Mouse (Mus musculus) stomach, postnatal 0 days (tissue): Measurements from ENCODE around the gene Kctd13. TPM values are rescaled to one million over a fixed set of nuclear protein-coding genes. Genes with fewer than 3 reads are reported as not detected.
"Not testable (repeated sequence)": the region's sequence is repeated elsewhere in the genome, so short reads cannot be mapped to it uniquely, and the experiment has no call there.

Experiments
- ATAC-seq: fragments of 200-750 bp; cut with Nextera tagmentation; 2 replicates; pipeline ENCODE4 v1.8.0; 2017; ENCODE audit not compliant: low FRiP score, low TSS enrichment
- DNase-seq: peaks from one replicate; pipeline ENCODE4 v3.0.0-alpha.2; 2016; ENCODE audit warnings: low spot score
- H3K27ac ChIP-seq: fragments of 300-500 bp; sonication (generic); replicated peaks from 2 replicates; pipeline ENCODE4 v1.5.1; 2014; ENCODE audit warnings: mild to moderate bottlenecking, control low read depth
- H3K27me3 ChIP-seq: fragments of 300-500 bp; sonication (generic); 2 replicates; pipeline ENCODE4 v1.6.1; 2014; ENCODE audit warnings: low read length; ENCODE audit not compliant: control insufficient read depth, insufficient read depth
- H3K36me3 ChIP-seq: fragments of 300-500 bp; sonication (generic); 2 replicates; pipeline ENCODE4 v1.6.1; 2014; ENCODE audit warnings: low read length, mixed read lengths; ENCODE audit not compliant: control insufficient read depth, insufficient read depth
- H3K4me1 ChIP-seq: fragments of 300-500 bp; sonication (generic); replicated peaks from 2 replicates; pipeline ENCODE4 v1.6.1; 2014; ENCODE audit warnings: antibody characterized with exemption; ENCODE audit not compliant: control insufficient read depth, insufficient read depth
- H3K4me2 ChIP-seq: fragments of 300-500 bp; sonication (generic); replicated peaks from 2 replicates; pipeline ENCODE4 v1.6.1; 2014; ENCODE audit warnings: low read depth, mild to moderate bottlenecking, control low read depth, moderate library complexity
- H3K4me3 ChIP-seq: fragments of 300-500 bp; sonication (generic); 2 replicates; pipeline ENCODE4 v1.5.1; 2014; ENCODE audit warnings: low read depth, low read length, control low read depth
- H3K9ac ChIP-seq: fragments of 300-500 bp; sonication (generic); 2 replicates; pipeline ENCODE4 v1.6.1; 2014; ENCODE audit warnings: mild to moderate bottlenecking, low read length, control low read depth, mixed read lengths
- H3K9me3 ChIP-seq: fragments of 300-500 bp; sonication (generic); 2 replicates; pipeline ENCODE4 v1.6.1; 2016; ENCODE audit warnings: low read length; ENCODE audit not compliant: control insufficient read depth
- CTCF ChIP-seq: IDR thresholded peaks from 2 replicates; pipeline ENCODE4 v1.5.1; 2016; ENCODE audit warnings: antibody characterized with exemption, low read depth, mild to moderate bottlenecking, moderate library complexity
- EP300 ChIP-seq: optimal IDR thresholded peaks from 2 replicates; pipeline ENCODE3; 2016; ENCODE audit warnings: antibody characterized with exemption
- WGBS: fragments of 180-500 bp; shearing (Covaris S2); extraction: QIAGEN DNeasy Blood & Tissue Kit; methylation state at CpG from one replicate; pipeline ENCODE4 v1.1.7; 2014; 5-methylcytosine and 5-hydroxymethylcytosine counted together
- polyA plus RNA-seq: library from polyadenylated mRNA; unstranded; fragments of >200 nt; fragmentation: Nextera tagmentation; extraction: Ambion mirVana; gene quantifications from 2 replicates; pipeline ENCODE4 v1.2.1, GENCODE M21; 2015

Gene Kctd13
- polyA plus RNA-seq, 1 experiment from 2014 or later, result 10.2 TPM

DNA sequence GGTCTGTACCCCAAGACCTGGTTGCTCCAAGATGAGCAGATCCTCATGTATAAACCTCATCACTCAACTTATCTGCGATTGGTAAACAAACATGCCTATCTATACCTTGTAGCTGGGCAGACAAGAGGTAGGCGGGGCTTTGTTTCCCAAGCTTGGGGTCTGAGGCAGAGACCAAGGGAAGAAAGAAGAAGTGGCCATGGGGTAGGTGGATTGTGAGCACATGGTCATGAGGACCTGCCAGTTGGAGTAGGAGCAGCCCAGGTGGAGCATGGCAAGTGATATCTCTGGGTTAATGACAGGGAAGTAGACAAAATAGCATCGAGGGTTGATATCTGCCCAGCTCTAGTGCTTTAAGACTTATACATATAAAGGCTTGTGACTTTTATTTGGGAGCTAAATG, 13.8 kb upstream of the Kctd13 start:
- H3K27me3 ChIP-seq, result no peaks in the 10 kb centered on the region
- H3K27ac ChIP-seq, result no peak overlapping the region
- no peaks in the 10 kb centered on the region for H3K4me1 ChIP-seq
- TF ChIP-seq EP300, result no peak
- no peak overlapping the region for H3K9ac ChIP-seq
- H3K36me3 ChIP-seq, result no peaks in the 10 kb centered on the region
- ATAC-seq (no peak), DNase-seq (no peak)
- no peak overlapping the region for H3K4me3 ChIP-seq
- 77% methylated on average over 3 of the region's 3 CpGs for WGBS
- H3K9me3 ChIP-seq, result no peaks in the 10 kb centered on the region
- no peak overlapping the region for H3K4me2 ChIP-seq

DNA sequence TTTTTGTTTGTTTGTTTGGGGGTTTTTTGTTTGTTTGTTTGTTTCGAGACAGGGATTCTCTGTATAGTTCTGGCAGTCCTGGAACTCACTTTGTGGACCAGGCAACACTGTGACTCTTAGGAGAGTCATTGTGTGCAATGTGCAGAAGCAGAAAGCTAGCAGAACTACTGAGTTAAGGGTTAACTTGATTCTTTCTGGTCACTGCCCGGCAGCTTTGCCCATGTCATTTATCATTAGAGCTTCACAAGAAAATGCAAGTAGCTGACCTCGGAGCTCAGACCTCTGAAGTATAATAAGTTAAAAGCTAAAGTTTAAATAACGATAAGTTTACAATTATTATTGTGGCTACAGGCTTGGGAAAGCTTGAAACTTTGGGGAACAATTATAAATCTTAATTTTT, 10.3 kb upstream of the Kctd13 start:
- not testable (repeated sequence) for H3K4me2 ChIP-seq, H3K4me3 ChIP-seq, H3K9ac ChIP-seq, ATAC-seq, H3K9me3 ChIP-seq, DNase-seq, H3K27ac ChIP-seq, H3K27me3 ChIP-seq, H3K36me3 ChIP-seq, H3K4me1 ChIP-seq
- WGBS, result 20% methylated on average over 4 of the region's 4 CpGs

DNA sequence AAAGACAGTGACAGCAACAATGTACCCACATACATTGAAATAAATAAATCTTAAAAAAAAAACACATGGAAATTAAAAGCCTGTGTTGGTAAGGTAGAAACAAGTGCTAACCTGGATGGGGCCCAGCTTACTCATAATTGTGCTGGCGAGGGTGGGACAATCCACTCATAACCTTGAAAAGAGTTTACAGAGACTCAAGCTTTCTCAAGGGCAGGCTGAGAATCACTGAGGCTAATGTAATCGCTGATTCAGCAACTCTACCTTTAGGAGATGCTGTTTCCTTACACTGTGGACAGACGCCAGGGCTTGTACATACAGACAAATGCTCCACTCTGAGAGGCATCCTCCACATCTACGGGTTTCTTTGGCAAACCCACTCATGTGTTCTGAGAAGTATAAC, 8.7 kb upstream of the Kctd13 start:
- Histone ChIP-seq H3K4me2 (no peak overlapping the region), H3K36me3 (no peaks in the 10 kb centered on the region), H3K4me1 (peaks cover 3% of the 10 kb centered on the region; the same call in 1 of the 2 replicates), H3K27me3 (no peaks in the 10 kb centered on the region), H3K27ac (no peak overlapping the region), H3K9ac (no peak overlapping the region), H3K9me3 (no peaks in the 10 kb centered on the region), H3K4me3 (no peak overlapping the region)
- ATAC-seq (no peak), DNase-seq (no peak)
- TF ChIP-seq EP300 (no peak), CTCF (no peak)
- 73% methylated on average over 4 of the region's 4 CpGs for WGBS

DNA sequence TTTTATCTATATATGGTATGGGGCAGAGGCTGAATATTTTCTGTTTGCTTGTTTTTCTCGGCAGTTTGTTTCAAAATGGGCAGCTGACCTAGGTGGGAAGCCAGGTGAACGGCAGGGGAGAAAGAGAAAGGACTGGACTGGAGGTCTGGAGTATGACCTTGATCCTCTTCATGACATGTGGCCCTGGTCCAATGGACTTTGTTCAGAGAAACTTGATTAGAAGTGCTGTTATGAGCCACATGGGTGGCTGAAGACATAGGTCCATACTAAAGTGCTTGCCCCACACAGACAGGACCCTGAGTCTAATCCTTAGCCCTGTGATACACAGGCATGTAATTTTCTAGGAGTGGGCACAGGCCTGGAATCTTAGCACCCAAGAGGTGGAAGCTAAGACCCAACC, 7.1 kb upstream of the Kctd13 start:
- Histone ChIP-seq H3K36me3 (no peaks in the 10 kb centered on the region), H3K9me3 (no peaks in the 10 kb centered on the region), H3K27me3 (no peaks in the 10 kb centered on the region), H3K27ac (no peak overlapping the region), H3K9ac (no peak overlapping the region), H3K4me3 (no peak overlapping the region), H3K4me2 (no peak overlapping the region), H3K4me1 (peaks cover 3% of the 10 kb centered on the region; the same call in 1 of the 2 replicates)
- no peak for TF ChIP-seq EP300
- no peak for TF ChIP-seq CTCF
- DNase-seq, result no peak
- 80% methylated on average over 2 of the region's 2 CpGs for WGBS
- ATAC-seq, result no peak

DNA sequence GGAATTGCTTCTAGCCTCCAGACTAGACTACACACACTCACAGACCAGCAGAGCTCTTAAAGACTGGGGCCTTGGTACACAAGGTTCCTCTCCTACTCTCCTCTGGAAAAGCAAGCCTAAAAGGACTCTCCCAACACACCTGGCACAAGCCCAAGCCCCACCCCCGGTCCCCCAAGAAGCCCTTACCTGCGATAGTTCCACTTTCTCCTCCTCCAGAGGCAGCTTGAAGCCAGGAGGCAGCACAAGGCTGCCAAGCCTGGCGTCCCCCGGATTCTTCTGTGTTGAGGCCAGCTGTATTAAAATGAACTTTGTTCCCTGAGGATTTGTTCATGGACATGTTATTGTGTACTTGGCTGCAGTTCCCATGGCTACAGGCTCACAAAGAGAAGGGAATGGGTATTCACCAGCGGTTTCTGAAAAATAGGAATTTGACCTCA, 6.0 kb upstream of the Kctd13 start, which contains the start of gene Tmem219:
TSS of gene Tmem219 (minus strand) at position 294 of the 437 bp plus-strand sequence.
- 8% methylated on average over 5 of the region's 5 CpGs for WGBS
- no peak within 1 kb of the TSS for H3K4me3 ChIP-seq
- no peaks in the 10 kb centered on the region for H3K36me3 ChIP-seq
- 0 out of 2 replicates have a peak within 1 kb of the TSS, but pooled peaks have one; percentile 20 for H3K4me2 ChIP-seq
- H3K27me3 ChIP-seq, result no peaks in the 10 kb centered on the region
- TF ChIP-seq CTCF, result peak; percentile 52
- no peak for TF ChIP-seq EP300
- ATAC-seq (peak; percentile 91), DNase-seq (peak; percentile 83)
- H3K9me3 ChIP-seq, result no peaks in the 10 kb centered on the region
- H3K27ac ChIP-seq, result peak within 1 kb of the TSS; percentile 82
- H3K4me1 ChIP-seq, result peaks cover 3% of the 10 kb centered on the region; the same call in 1 of the 2 replicates
- H3K9ac ChIP-seq, result no peak within 1 kb of the TSS

DNA sequence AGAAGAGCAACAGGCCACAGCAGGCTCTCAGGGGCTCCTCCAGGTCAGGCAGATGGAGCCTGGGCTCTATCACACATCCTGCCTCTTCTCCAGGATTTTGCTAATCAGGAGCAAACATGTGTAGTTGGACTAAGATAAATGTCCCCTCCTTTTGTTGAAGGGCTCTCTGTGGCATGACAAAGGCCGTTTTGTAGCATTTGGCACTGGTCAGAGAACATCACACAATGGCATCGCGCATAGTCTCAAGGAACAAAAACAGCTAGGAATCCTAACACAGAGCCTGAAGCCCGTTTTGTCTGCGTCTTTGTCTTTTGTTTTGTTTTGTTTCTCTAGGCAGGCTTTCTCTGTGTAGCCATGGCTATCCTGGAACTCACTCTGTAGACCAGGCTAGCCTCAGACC, 4.7 kb upstream of the Kctd13 start:
- ATAC-seq, result no peak
- 66% methylated on average over 5 of the region's 5 CpGs for WGBS
- Histone ChIP-seq H3K4me1 (peaks cover 3% of the 10 kb centered on the region; the same call in 1 of the 2 replicates), H3K9ac (no peak overlapping the region), H3K36me3 (no peaks in the 10 kb centered on the region), H3K27me3 (no peaks in the 10 kb centered on the region), H3K9me3 (no peaks in the 10 kb centered on the region), H3K4me2 (no peak overlapping the region), H3K4me3 (no peak overlapping the region), H3K27ac (peak overlapping the region; percentile 18; the same call in 1 of the 2 replicates)
- DNase-seq, result no peak
- no peak for TF ChIP-seq CTCF
